Mouse (Mus musculus): ENCODE measurements at regions not wholly inside any gene's neighbourhood (a gene's known extent, or its start where the extent isn't known, plus 50 kb on each side); places are given as distances from the start of the nearest gene placed in this dataset.

- DNase-seq (ENCODE audit: low read depth, low spot score) = no peak
- Histone ChIP-seq H3K36me3 (ENCODE audit: control insufficient read depth, insufficient read depth, low read length, poor library complexity, severe bottlenecking) (no peaks in the 10 kb centered on the region), H3K9me3 (ENCODE audit: control insufficient read depth, insufficient read depth, low read depth, low read length) (no peaks in the 10 kb centered on the region), H3K9ac (ENCODE audit: insufficient read depth, low read depth, low read length, poor library complexity, severe bottlenecking) (no peak overlapping the region), H3K4me3 (ENCODE audit: insufficient read depth in 1 of 2, low read depth in 1 of 2, low read length in 2 of 2, poor library complexity in 1 of 2, severe bottlenecking in 1 of 2) (no peak overlapping the region), H3K4me1 (ENCODE audit: control insufficient read depth in 2 of 2, insufficient read depth in 2 of 2, low read length in 2 of 2, poor library complexity in 1 of 2) (no peaks in the 10 kb centered on the region), H3K27ac (ENCODE audit: insufficient read depth, low read depth, low read length, poor library complexity, severe bottlenecking) (no peak overlapping the region)
- TF ChIP-seq HCFC1 (IDR thresholded peaks at IDR 0.05; ENCODE audit: borderline replicate concordance, insufficient read depth, low read length) = no peak
- no peak for TF ChIP-seq ZC3H11A (IDR thresholded peaks at IDR 0.05; ENCODE audit: borderline replicate concordance, low read depth, low read length)
- TF ChIP-seq ZNF384 (IDR thresholded peaks at IDR 0.05; ENCODE audit: low read depth, low read length) = no peak
- no peak for TF ChIP-seq MAFK (IDR thresholded peaks at IDR 0.05; ENCODE audit: insufficient read depth, low read depth, low read length)
- no peak for TF ChIP-seq CHD2 (IDR thresholded peaks at IDR 0.05; ENCODE audit: low read depth, low read length)
- in situ Hi-C loops (cut with MboI; ENCODE audit: low sequenced_read_pairs in 2 of 2, unreplicated experiment in 2 of 2) = no loop called here
Measured at GRCm38 (mm10) chr4:91111684-91112681, 288.6 kb downstream of the Elavl2 start.

GRCm38 (mm10) chr4:91096086-91096485, 304.5 kb downstream of the Elavl2 start:
- no peak overlapping the region for H3K9ac ChIP-seq (ENCODE audit: insufficient read depth, low read depth, low read length, poor library complexity, severe bottlenecking)
- DNase-seq (ENCODE audit: low read depth, low spot score) = no peak
- H3K27ac ChIP-seq (ENCODE audit: insufficient read depth, low read depth, low read length, poor library complexity, severe bottlenecking) = no peak overlapping the region
- H3K9me3 ChIP-seq (ENCODE audit: control insufficient read depth, insufficient read depth, low read depth, low read length) = no peaks in the 10 kb centered on the region
- no peaks in the 10 kb centered on the region for H3K4me1 ChIP-seq (ENCODE audit: control insufficient read depth in 2 of 2, insufficient read depth in 2 of 2, low read length in 2 of 2, poor library complexity in 1 of 2)
- TF ChIP-seq ZC3H11A (IDR thresholded peaks at IDR 0.05; ENCODE audit: borderline replicate concordance, low read depth, low read length) (no peak), MAFK (IDR thresholded peaks at IDR 0.05; ENCODE audit: insufficient read depth, low read depth, low read length) (no peak), HCFC1 (IDR thresholded peaks at IDR 0.05; ENCODE audit: borderline replicate concordance, insufficient read depth, low read length) (no peak), ZNF384 (IDR thresholded peaks at IDR 0.05; ENCODE audit: low read depth, low read length) (no peak), CHD2 (IDR thresholded peaks at IDR 0.05; ENCODE audit: low read depth, low read length) (no peak)
- H3K36me3 ChIP-seq (ENCODE audit: control insufficient read depth, insufficient read depth, low read length, poor library complexity, severe bottlenecking) = no peaks in the 10 kb centered on the region
- no peak overlapping the region for H3K4me3 ChIP-seq (ENCODE audit: insufficient read depth in 1 of 2, low read depth in 1 of 2, low read length in 2 of 2, poor library complexity in 1 of 2, severe bottlenecking in 1 of 2)
- in situ Hi-C loops (cut with MboI; ENCODE audit: low sequenced_read_pairs in 2 of 2, unreplicated experiment in 2 of 2) = no loop called here

GRCm38 (mm10) chr4:91094382-91094781, 306.2 kb downstream of the Elavl2 start:
- no peaks in the 10 kb centered on the region for H3K4me1 ChIP-seq (ENCODE audit: control insufficient read depth in 2 of 2, insufficient read depth in 2 of 2, low read length in 2 of 2, poor library complexity in 1 of 2)
- no peak overlapping the region for H3K9ac ChIP-seq (ENCODE audit: insufficient read depth, low read depth, low read length, poor library complexity, severe bottlenecking)
- in situ Hi-C loops (cut with MboI; ENCODE audit: low sequenced_read_pairs in 2 of 2, unreplicated experiment in 2 of 2) = no loop called here
- no peaks in the 10 kb centered on the region for H3K9me3 ChIP-seq (ENCODE audit: control insufficient read depth, insufficient read depth, low read depth, low read length)
- H3K4me3 ChIP-seq (ENCODE audit: insufficient read depth in 1 of 2, low read depth in 1 of 2, low read length in 2 of 2, poor library complexity in 1 of 2, severe bottlenecking in 1 of 2) = no peak overlapping the region
- DNase-seq (ENCODE audit: low read depth, low spot score) = no peak
- no peak for TF ChIP-seq ZNF384 (IDR thresholded peaks at IDR 0.05; ENCODE audit: low read depth, low read length)
- TF ChIP-seq CHD2 (IDR thresholded peaks at IDR 0.05; ENCODE audit: low read depth, low read length) = no peak
- no peak for TF ChIP-seq MAFK (IDR thresholded peaks at IDR 0.05; ENCODE audit: insufficient read depth, low read depth, low read length)
- no peak for TF ChIP-seq ZC3H11A (IDR thresholded peaks at IDR 0.05; ENCODE audit: borderline replicate concordance, low read depth, low read length)
- no peak for TF ChIP-seq HCFC1 (IDR thresholded peaks at IDR 0.05; ENCODE audit: borderline replicate concordance, insufficient read depth, low read length)
- H3K36me3 ChIP-seq (ENCODE audit: control insufficient read depth, insufficient read depth, low read length, poor library complexity, severe bottlenecking) = no peaks in the 10 kb centered on the region
- no peak overlapping the region for H3K27ac ChIP-seq (ENCODE audit: insufficient read depth, low read depth, low read length, poor library complexity, severe bottlenecking)

- no peaks in the 10 kb centered on the region for H3K9me3 ChIP-seq (ENCODE audit: control insufficient read depth, insufficient read depth, low read depth, low read length)
- H3K36me3 ChIP-seq (ENCODE audit: control insufficient read depth, insufficient read depth, low read length, poor library complexity, severe bottlenecking) = no peaks in the 10 kb centered on the region
- H3K27ac ChIP-seq (ENCODE audit: insufficient read depth, low read depth, low read length, poor library complexity, severe bottlenecking) = no peak overlapping the region
- no peaks in the 10 kb centered on the region for H3K4me1 ChIP-seq (ENCODE audit: control insufficient read depth in 2 of 2, insufficient read depth in 2 of 2, low read length in 2 of 2, poor library complexity in 1 of 2)
- H3K9ac ChIP-seq (ENCODE audit: insufficient read depth, low read depth, low read length, poor library complexity, severe bottlenecking) = no peak overlapping the region
- in situ Hi-C loops (cut with MboI; ENCODE audit: low sequenced_read_pairs in 2 of 2, unreplicated experiment in 2 of 2) = no loop called here
- H3K4me3 ChIP-seq (ENCODE audit: insufficient read depth in 1 of 2, low read depth in 1 of 2, low read length in 2 of 2, poor library complexity in 1 of 2, severe bottlenecking in 1 of 2) = no peak overlapping the region
- no peak for DNase-seq (ENCODE audit: low read depth, low spot score)
- TF ChIP-seq ZNF384 (IDR thresholded peaks at IDR 0.05; ENCODE audit: low read depth, low read length) = no peak
- no peak for TF ChIP-seq CHD2 (IDR thresholded peaks at IDR 0.05; ENCODE audit: low read depth, low read length)
- TF ChIP-seq MAFK (IDR thresholded peaks at IDR 0.05; ENCODE audit: insufficient read depth, low read depth, low read length) = no peak
- no peak for TF ChIP-seq HCFC1 (IDR thresholded peaks at IDR 0.05; ENCODE audit: borderline replicate concordance, insufficient read depth, low read length)
- TF ChIP-seq ZC3H11A (IDR thresholded peaks at IDR 0.05; ENCODE audit: borderline replicate concordance, low read depth, low read length) = no peak
Measured at GRCm38 (mm10) chr4:91093885-91094284, 306.7 kb downstream of the Elavl2 start.
